Mouse (Mus musculus) stomach, embryonic 16.5 days (tissue): ENCODE data around the gene Rhox4d. TPM values are rescaled to one million over a fixed set of nuclear protein-coding genes. Genes with fewer than 3 reads are reported as not detected.
"Not testable (repeated sequence)": the region's sequence is repeated elsewhere in the genome, so short reads cannot be mapped to it uniquely, and the experiment has no call there.

Experiments
- ATAC-seq: fragments of 200-750 bp; cut with Nextera tagmentation; 2 replicates; pipeline ENCODE4 v1.8.0; 2017; ENCODE audit warnings: moderate number of reproducible peaks, moderate TSS enrichment; ENCODE audit not compliant: insufficient read depth, low FRiP score
- H3K27ac ChIP-seq: fragments of 300-500 bp; sonication (generic); 2 replicates; pipeline ENCODE4 v1.5.1; 2014; ENCODE audit warnings: low read length
- H3K27me3 ChIP-seq: fragments of 300-500 bp; sonication (generic); 2 replicates; pipeline ENCODE4 v1.6.1; 2014; ENCODE audit warnings: low read length, control low read depth, mixed read lengths; ENCODE audit not compliant: control insufficient read depth, insufficient read depth
- H3K36me3 ChIP-seq: fragments of 300-500 bp; sonication (generic); 2 replicates; pipeline ENCODE4 v1.6.1; 2014; ENCODE audit warnings: low read length; ENCODE audit not compliant: control insufficient read depth, insufficient read depth
- H3K4me1 ChIP-seq: fragments of 300-500 bp; sonication (generic); 2 replicates; pipeline ENCODE4 v1.6.1; 2014; ENCODE audit warnings: low read length, control low read depth, mixed read lengths; ENCODE audit not compliant: control insufficient read depth, insufficient read depth
- H3K4me2 ChIP-seq: fragments of 300-500 bp; sonication (generic); 2 replicates; pipeline ENCODE4 v1.6.1; 2014; ENCODE audit warnings: low read depth, low read length, mixed read lengths
- H3K4me3 ChIP-seq: fragments of 300-500 bp; sonication (generic); replicated peaks from 2 replicates; pipeline ENCODE4 v1.5.1; 2014; ENCODE audit warnings: mild to moderate bottlenecking, low read length
- H3K9ac ChIP-seq: fragments of 300-500 bp; sonication (generic); 2 replicates; pipeline ENCODE4 v1.6.1; 2014; ENCODE audit warnings: low read length
- H3K9me3 ChIP-seq: fragments of 300-500 bp; sonication (generic); replicated peaks from 2 replicates; pipeline ENCODE4 v1.6.1; 2016; ENCODE audit warnings: low read length, control low read depth; ENCODE audit not compliant: control insufficient read depth
- WGBS: fragments of 180-500 bp; shearing (Covaris S2); extraction: QIAGEN DNeasy Blood & Tissue Kit; methylation state at CpG from one replicate; pipeline ENCODE4 v1.1.7; 2014; 5-methylcytosine and 5-hydroxymethylcytosine counted together
- polyA plus RNA-seq: library from polyadenylated mRNA; unstranded; fragments of >200 nt; fragmentation: Nextera tagmentation; extraction: Ambion mirVana; gene quantifications from 2 replicates; pipeline ENCODE4 v1.2.1, GENCODE M21; 2015

Rhox4d gene
- not detected in 2 replicates for polyA plus RNA-seq

- not testable (repeated sequence) for H3K36me3 ChIP-seq, ATAC-seq, H3K9me3 ChIP-seq, H3K9ac ChIP-seq, H3K4me2 ChIP-seq, H3K4me3 ChIP-seq, H3K27me3 ChIP-seq, H3K27ac ChIP-seq, H3K4me1 ChIP-seq
- 96% methylated on average over 15 of the region's 18 CpGs for WGBS
Measured at GRCm38 (mm10) chrX:37514059-37514458, at the start of gene Rhox4d. Rhox4d (plus strand) TSS chrX:37514359.

GRCm38 (mm10) chrX:37480037-37480436 lies 34.1 kb upstream of the Rhox4d start, which contains the start of gene Rhox4c:
Rhox4c (plus strand) TSS chrX:37480337.
- H3K4me2 ChIP-seq, H3K9ac ChIP-seq, H3K27me3 ChIP-seq, H3K27ac ChIP-seq, ATAC-seq, H3K36me3 ChIP-seq, H3K4me1 ChIP-seq, H3K9me3 ChIP-seq, H3K4me3 ChIP-seq: not testable (repeated sequence)
- WGBS, result 93% methylated on average over 14 of the region's 14 CpGs

GRCm38 (mm10) chrX:37530152-37530551 lies 16.0 kb downstream of the Rhox4d start, which contains the start of gene Rhox2e:
Rhox2e (plus strand) TSS chrX:37530452.
- ATAC-seq, H3K27ac ChIP-seq: not testable (repeated sequence)
- 81% methylated on average over 2 of the region's 8 CpGs for WGBS

GRCm38 (mm10) chrX:37541719-37542118 lies 27.6 kb downstream of the Rhox4d start, which contains the start of gene Rhox3e:
Rhox3e (plus strand) TSS chrX:37542019.
- H3K9me3 ChIP-seq, H3K9ac ChIP-seq, H3K4me3 ChIP-seq, H3K36me3 ChIP-seq, H3K4me2 ChIP-seq, H3K27ac ChIP-seq, H3K4me1 ChIP-seq, ATAC-seq, H3K27me3 ChIP-seq: not testable (repeated sequence)
- no CpG with 5 or more reads among the region's 4 CpGs for WGBS

More at GRCm38 (mm10) chrX:37530152-37530551, 16.0 kb downstream of the Rhox4d start, which contains the start of gene Rhox2e:
- H3K4me1 ChIP-seq, H3K9me3 ChIP-seq, H3K4me2 ChIP-seq, H3K36me3 ChIP-seq, H3K9ac ChIP-seq, H3K4me3 ChIP-seq, H3K27me3 ChIP-seq: not testable (repeated sequence)

GRCm38 (mm10) chrX:37557112-37557511 lies 43.0 kb downstream of the Rhox4d start, which contains the start of gene Rhox4e:
Rhox4e (plus strand) TSS chrX:37557412.
- not testable (repeated sequence) for H3K9me3 ChIP-seq, H3K4me2 ChIP-seq, H3K9ac ChIP-seq, H3K36me3 ChIP-seq, H3K27ac ChIP-seq, H3K4me3 ChIP-seq, H3K4me1 ChIP-seq, H3K27me3 ChIP-seq, ATAC-seq
- WGBS, result 92% methylated on average over 10 of the region's 18 CpGs

Other genes starting within 250 kb of the Rhox4d start
- not detected in 2 replicates for gene Rhox4a, start 249.0 kb upstream of the Rhox4d start, polyA plus RNA-seq
- not detected in 2 replicates for gene Rhox3a2, start 134.3 kb upstream of the Rhox4d start, polyA plus RNA-seq
- gene Rhox4a2, start 123.5 kb upstream of the Rhox4d start, polyA plus RNA-seq, result not detected in 2 replicates
- gene Rhox2b, start 102.3 kb upstream of the Rhox4d start, polyA plus RNA-seq, result not detected in 2 replicates
- not detected in 2 replicates for gene Rhox4b, start 81.9 kb upstream of the Rhox4d start, polyA plus RNA-seq
- not detected in 2 replicates for gene Rhox2c, start 60.7 kb upstream of the Rhox4d start, polyA plus RNA-seq
- not detected in 2 replicates for gene Rhox3c, start 55.8 kb upstream of the Rhox4d start, polyA plus RNA-seq
- gene Rhox4c, start 34.0 kb upstream of the Rhox4d start, polyA plus RNA-seq, result not detected in 2 replicates
- gene Rhox2d, start 20.9 kb upstream of the Rhox4d start, polyA plus RNA-seq, result not detected in 2 replicates
- gene Rhox2e, start 16.1 kb downstream of the Rhox4d start, polyA plus RNA-seq, result not detected in 2 replicates
- gene Rhox3e, start 27.7 kb downstream of the Rhox4d start, polyA plus RNA-seq, result not detected in 2 replicates
- not detected in 2 replicates for gene Rhox4e, start 43.1 kb downstream of the Rhox4d start, polyA plus RNA-seq
- gene Rhox2f, start 57.0 kb downstream of the Rhox4d start, polyA plus RNA-seq, result not detected in 2 replicates
- gene Rhox3f, start 66.6 kb downstream of the Rhox4d start, polyA plus RNA-seq, result not detected in 2 replicates
- not detected in 2 replicates for gene Rhox4f, start 93.3 kb downstream of the Rhox4d start, polyA plus RNA-seq
- gene Rhox3g, start 114.3 kb downstream of the Rhox4d start, polyA plus RNA-seq, result not detected in 2 replicates
- gene Rhox2g, start 129.1 kb downstream of the Rhox4d start, polyA plus RNA-seq, result not detected in 2 replicates
- gene Rhox4g, start 137.0 kb downstream of the Rhox4d start, polyA plus RNA-seq, result not detected in 2 replicates
- not detected in 2 replicates for gene Rhox3h, start 154.4 kb downstream of the Rhox4d start, polyA plus RNA-seq
- gene Rhox2h, start 158.9 kb downstream of the Rhox4d start, polyA plus RNA-seq, result not detected in 2 replicates